Mouse (Mus musculus): ENCODE results near the gene Ssh1.

The Ssh1 gene

GRCm38 (mm10) chr5:113993487-113994465 is at the start of gene Ssh1:
TSS of gene Ssh1 (minus strand) at chr5:113993894.
- DNase-seq: peak; percentile 77 to 83

GRCm38 (mm10) chr5:114041327-114041930 is 47.7 kb upstream of the Ssh1 start:
- peak; percentile 38 to 45 for DNase-seq

- no peak for DNase-seq
These were observed 47.2 kb upstream of the Ssh1 start for GRCm38 (mm10) chr5:114040911-114041310.

- no peak for DNase-seq
These were observed 46.8 kb upstream of the Ssh1 start for GRCm38 (mm10) chr5:114040508-114040907.

- no peak for DNase-seq
These were observed 41.4 kb upstream of the Ssh1 start for GRCm38 (mm10) chr5:114035111-114035510.

GRCm38 (mm10) chr5:114034393-114034792 is 40.7 kb upstream of the Ssh1 start:
- DNase-seq: no peak

- no peak for DNase-seq
These were observed 38.6 kb upstream of the Ssh1 start for GRCm38 (mm10) chr5:114032161-114032763.

GRCm38 (mm10) chr5:114030652-114031051 is 37.0 kb upstream of the Ssh1 start:
- no peak for DNase-seq

- no peak for DNase-seq
These were observed 34.4 kb upstream of the Ssh1 start for GRCm38 (mm10) chr5:114028111-114028510.

- no peak for DNase-seq
These were observed 33.7 kb upstream of the Ssh1 start for GRCm38 (mm10) chr5:114027217-114027944.

GRCm38 (mm10) chr5:114024885-114025284 is 31.2 kb upstream of the Ssh1 start:
- DNase-seq: no peak

- DNase-seq: no peak
These were observed 30.7 kb upstream of the Ssh1 start for GRCm38 (mm10) chr5:114024390-114024789.

- DNase-seq: peak; percentile 33 to 34
These were observed 21.4 kb upstream of the Ssh1 start for GRCm38 (mm10) chr5:114015121-114015520.

GRCm38 (mm10) chr5:114009049-114009448 is 15.4 kb upstream of the Ssh1 start:
- DNase-seq: no peak

GRCm38 (mm10) chr5:114007753-114008453 is 14.2 kb upstream of the Ssh1 start:
- no peak for DNase-seq

GRCm38 (mm10) chr5:114006974-114007373 is 13.3 kb upstream of the Ssh1 start:
- no peak for DNase-seq

GRCm38 (mm10) chr5:114005100-114005499 is 11.4 kb upstream of the Ssh1 start:
- DNase-seq: no peak

- no peak for DNase-seq
These were observed 10.9 kb upstream of the Ssh1 start for GRCm38 (mm10) chr5:114004573-114004972.

GRCm38 (mm10) chr5:114003542-114003941 is 9.8 kb upstream of the Ssh1 start, which contains the start of gene Dao:
TSS of gene Dao (plus strand) at chr5:114003703.
- DNase-seq: no peak

GRCm38 (mm10) chr5:113999382-113999781 is 5.7 kb upstream of the Ssh1 start:
- DNase-seq: peak; percentile 62 to 64

GRCm38 (mm10) chr5:113996458-113996857 is 2.8 kb upstream of the Ssh1 start:
- DNase-seq: no peak

- peak; percentile 51 to 53 for DNase-seq
These were observed 635 bp downstream of the Ssh1 start for GRCm38 (mm10) chr5:113993031-113993486.

All from B cell, adult 2 months (primary cell).